Mouse (Mus musculus): ENCODE results near the gene Rbfox3. TPM values are rescaled to one million over a fixed set of nuclear protein-coding genes. Genes with fewer than 3 reads are reported as not detected.

The Rbfox3 gene
- polyA plus RNA-seq, 1 experiment from 2014 or later: 0.06 TPM

DNA sequence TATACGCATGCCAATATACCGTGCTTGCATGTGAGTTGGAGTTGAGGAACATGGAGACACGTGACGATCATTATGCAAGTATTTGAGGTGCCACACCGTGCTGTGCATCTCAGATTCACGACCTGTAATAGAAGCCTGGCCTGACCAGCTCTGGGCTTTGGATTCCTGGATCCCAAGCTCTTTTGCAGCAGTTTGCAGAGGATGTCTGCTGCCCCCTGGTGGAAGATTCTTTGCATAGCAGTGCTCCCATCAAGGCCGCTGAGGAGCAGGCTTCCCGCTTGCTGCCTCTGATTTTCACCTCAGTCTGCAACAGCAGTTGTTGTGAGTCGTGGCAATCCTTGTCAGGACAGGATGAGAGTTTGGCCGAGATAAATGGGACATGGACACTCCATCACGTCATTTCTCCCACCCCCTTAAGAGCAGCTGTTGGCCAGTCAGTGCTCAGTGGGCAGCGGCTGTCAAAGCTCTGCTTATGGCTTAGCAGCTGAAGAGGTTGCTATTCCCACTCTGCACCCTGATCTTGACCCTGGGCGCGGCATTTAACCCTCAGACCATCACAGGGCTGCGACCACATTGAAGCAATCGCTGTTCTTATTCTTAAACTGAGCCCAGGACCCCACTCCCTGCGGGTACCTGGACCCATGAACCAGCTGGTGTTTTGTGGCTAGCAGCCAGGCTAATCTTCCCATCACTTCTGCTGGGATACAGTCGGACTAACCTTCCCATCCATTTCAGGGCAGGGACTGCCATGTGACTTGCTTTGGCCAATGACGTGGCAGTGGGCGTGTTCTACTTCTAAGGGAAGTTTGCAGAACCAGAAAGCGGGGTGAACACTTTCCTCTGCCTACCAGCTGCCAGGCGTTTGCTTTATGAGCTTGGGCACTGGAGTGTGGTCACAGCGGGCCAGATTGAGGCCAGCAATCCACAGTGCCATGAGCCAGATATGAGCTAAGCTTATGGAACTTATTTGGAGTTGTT lies 172.3 kb downstream of the Rbfox3 start:
- H3K27me3 ChIP-seq: peaks cover 60% of the 10 kb centered on the region
- H3K36me3 ChIP-seq: no peaks in the 10 kb centered on the region
- H3K4me2 ChIP-seq: no peak overlapping the region
- H3K4me3 ChIP-seq: no peak overlapping the region
- no peak for ATAC-seq (replicated peaks; ENCODE audit: insufficient number of reproducible peaks, insufficient read depth, low FRiP score, low read depth)
- H3K9me3 ChIP-seq (replicated peaks): no peaks in the 10 kb centered on the region
- no peak overlapping the region for H3K27ac ChIP-seq
- 9% methylated on average over 23 of the region's 23 CpGs for WGBS
- H3K9ac ChIP-seq: no peak overlapping the region
- H3K4me1 ChIP-seq (replicated peaks): 0 out of 2 replicates have a peak, but pooled peaks cover 3% of the 10 kb centered on the region

GRCm38 (mm10) chr11:118738323-118738722 lies 173.1 kb downstream of the Rbfox3 start:
- WGBS: 35% methylated on average over 7 of the region's 7 CpGs
- peaks cover 52% of the 10 kb centered on the region for H3K27me3 ChIP-seq
- H3K4me3 ChIP-seq: no peak overlapping the region
- H3K4me2 ChIP-seq: no peak overlapping the region
- H3K27ac ChIP-seq: no peak overlapping the region
- H3K9me3 ChIP-seq (replicated peaks): no peaks in the 10 kb centered on the region
- ATAC-seq (replicated peaks; ENCODE audit: insufficient number of reproducible peaks, insufficient read depth, low FRiP score, low read depth): no peak
- 0 out of 2 replicates have a peak, but pooled peaks cover 3% of the 10 kb centered on the region for H3K4me1 ChIP-seq (replicated peaks)
- H3K36me3 ChIP-seq: no peaks in the 10 kb centered on the region
- H3K9ac ChIP-seq: no peak overlapping the region

GRCm38 (mm10) chr11:118737821-118738220 lies 173.6 kb downstream of the Rbfox3 start:
- 64% methylated on average over 3 of the region's 3 CpGs for WGBS
- no peak for ATAC-seq (replicated peaks; ENCODE audit: insufficient number of reproducible peaks, insufficient read depth, low FRiP score, low read depth)
- Histone ChIP-seq H3K4me3 (no peak overlapping the region), H3K9me3 (replicated peaks) (no peaks in the 10 kb centered on the region), H3K36me3 (no peaks in the 10 kb centered on the region), H3K4me2 (no peak overlapping the region), H3K27ac (no peak overlapping the region), H3K27me3 (peaks cover 47% of the 10 kb centered on the region), H3K9ac (no peak overlapping the region), H3K4me1 (replicated peaks) (0 out of 2 replicates have a peak, but pooled peaks cover 3% of the 10 kb centered on the region)

DNA sequence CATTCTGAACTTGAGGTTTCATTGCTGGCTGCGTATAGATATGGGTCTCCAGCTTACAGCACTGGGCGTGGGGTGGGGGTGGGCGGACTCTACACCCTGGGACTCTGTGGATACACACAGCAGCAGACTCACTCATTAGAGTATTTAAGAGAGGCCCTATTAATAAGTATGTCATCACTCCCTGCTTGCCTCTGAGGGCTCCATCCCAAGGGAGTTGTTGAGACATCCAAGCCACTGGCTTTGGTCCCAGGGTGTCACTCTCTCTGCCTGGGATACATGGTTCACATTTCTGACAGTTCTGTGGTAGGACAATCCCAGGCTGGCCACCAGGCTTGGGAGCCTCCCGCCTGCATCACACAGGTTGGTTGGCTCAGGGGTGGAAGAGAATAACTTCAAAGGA lies 174.4 kb downstream of the Rbfox3 start:
- no peak for ATAC-seq (replicated peaks; ENCODE audit: insufficient number of reproducible peaks, insufficient read depth, low FRiP score, low read depth)
- WGBS: 61% methylated on average over 4 of the region's 4 CpGs
- H3K27me3 ChIP-seq: peaks cover 43% of the 10 kb centered on the region

DNA sequence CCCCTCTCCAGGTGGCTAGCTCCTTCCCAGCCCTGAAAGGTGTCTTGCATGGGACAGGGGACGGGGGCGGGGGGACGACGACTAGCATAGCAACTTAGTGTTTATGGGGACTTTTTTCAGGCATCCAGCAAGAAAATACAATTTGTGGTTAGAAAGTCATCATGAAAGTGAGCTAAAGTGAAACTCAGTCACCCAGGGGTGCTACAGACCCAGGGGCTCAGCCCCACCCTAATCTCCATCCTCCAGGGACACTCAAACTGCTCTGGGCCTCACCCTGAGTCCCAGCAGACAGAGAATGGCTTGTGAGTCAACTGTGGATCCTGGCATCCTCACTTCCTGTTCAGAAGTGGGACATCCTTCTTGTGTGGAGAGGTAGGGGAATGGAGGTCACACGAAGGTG lies 179.7 kb downstream of the Rbfox3 start:
- Histone ChIP-seq H3K27me3 (peaks cover 11% of the 10 kb centered on the region), H3K9me3 (replicated peaks) (no peaks in the 10 kb centered on the region), H3K4me3 (no peak overlapping the region), H3K4me1 (replicated peaks) (peaks cover 15% of the 10 kb centered on the region), H3K9ac (no peak overlapping the region), H3K27ac (no peak overlapping the region), H3K36me3 (no peaks in the 10 kb centered on the region), H3K4me2 (no peak overlapping the region)
- no peak for ATAC-seq (replicated peaks; ENCODE audit: insufficient number of reproducible peaks, insufficient read depth, low FRiP score, low read depth)
- WGBS: 77% methylated on average over 5 of the region's 5 CpGs

More for the DNA sequence above, 174.4 kb downstream of the Rbfox3 start:
- 0 out of 2 replicates have a peak, but pooled peaks cover 3% of the 10 kb centered on the region for H3K4me1 ChIP-seq (replicated peaks)
- H3K9me3 ChIP-seq (replicated peaks): no peaks in the 10 kb centered on the region
- H3K27ac ChIP-seq: no peak overlapping the region
- no peak overlapping the region for H3K4me2 ChIP-seq
- H3K9ac ChIP-seq: no peak overlapping the region
- H3K36me3 ChIP-seq: no peaks in the 10 kb centered on the region
- H3K4me3 ChIP-seq: no peak overlapping the region

DNA sequence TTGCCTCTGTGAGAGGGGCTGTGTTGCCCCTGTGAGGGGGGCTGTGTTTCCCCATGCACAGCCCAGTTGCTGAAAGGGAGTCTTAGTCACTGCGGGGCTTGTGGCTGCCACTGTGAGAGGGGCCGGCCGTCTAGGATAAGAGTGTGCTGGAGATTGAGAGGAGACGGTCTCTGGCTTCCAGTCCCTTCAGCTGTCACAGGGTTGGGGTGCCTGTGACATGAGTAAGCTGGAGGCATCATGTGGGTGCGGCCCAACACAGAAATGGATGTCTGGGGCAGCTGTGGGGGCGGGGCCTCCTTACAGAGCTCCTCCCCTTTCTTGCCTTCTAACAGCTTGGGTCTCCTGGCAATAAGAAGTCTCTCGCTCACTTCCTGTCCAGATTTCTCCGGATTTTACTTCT lies 182.0 kb downstream of the Rbfox3 start:
- Histone ChIP-seq H3K36me3 (no peaks in the 10 kb centered on the region), H3K27me3 (0 out of 2 replicates have a peak, but pooled peaks cover 2% of the 10 kb centered on the region), H3K4me3 (no peak overlapping the region), H3K27ac (no peak overlapping the region), H3K9ac (no peak overlapping the region), H3K9me3 (replicated peaks) (no peaks in the 10 kb centered on the region), H3K4me2 (no peak overlapping the region), H3K4me1 (replicated peaks) (peaks cover 12% of the 10 kb centered on the region)
- 16% methylated on average over 8 of the region's 8 CpGs for WGBS
- ATAC-seq (replicated peaks; ENCODE audit: insufficient number of reproducible peaks, insufficient read depth, low FRiP score, low read depth): peak; percentile 36; the same call in 1 of the 2 replicates

GRCm38 (mm10) chr11:118728797-118729196 lies 182.6 kb downstream of the Rbfox3 start:
- no peaks in the 10 kb centered on the region for H3K27me3 ChIP-seq
- ATAC-seq (replicated peaks; ENCODE audit: insufficient number of reproducible peaks, insufficient read depth, low FRiP score, low read depth): no peak
- no peaks in the 10 kb centered on the region for H3K9me3 ChIP-seq (replicated peaks)
- no peak overlapping the region for H3K4me3 ChIP-seq
- no peak overlapping the region for H3K27ac ChIP-seq
- peaks cover 12% of the 10 kb centered on the region for H3K4me1 ChIP-seq (replicated peaks)
- no peak overlapping the region for H3K9ac ChIP-seq
- no peaks in the 10 kb centered on the region for H3K36me3 ChIP-seq
- no peak overlapping the region for H3K4me2 ChIP-seq
- 52% methylated on average over 12 of the region's 12 CpGs for WGBS

DNA sequence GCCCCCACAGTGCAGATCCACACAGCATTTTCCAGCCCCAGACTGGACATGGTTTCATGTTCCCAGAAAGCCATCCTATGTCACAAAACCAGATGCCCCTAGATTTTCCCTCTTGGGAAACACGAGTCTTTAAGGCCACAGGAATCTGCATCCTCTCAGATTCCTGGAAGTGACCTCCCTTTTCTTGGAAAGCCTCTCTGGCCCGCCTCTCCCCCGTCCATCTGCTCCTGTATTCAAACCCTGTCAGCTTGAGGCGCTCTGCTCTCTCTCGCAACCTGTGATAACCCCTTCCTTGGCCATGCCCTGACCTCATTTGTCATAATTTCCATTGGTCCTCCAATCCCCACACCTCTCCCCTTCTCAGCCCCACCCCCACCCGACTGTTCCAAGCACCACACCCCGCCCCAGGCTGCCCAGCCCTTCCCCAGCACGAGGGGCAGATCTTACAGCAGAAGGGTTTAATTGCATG lies 183.3 kb downstream of the Rbfox3 start:
- no peak for ATAC-seq (replicated peaks; ENCODE audit: insufficient number of reproducible peaks, insufficient read depth, low FRiP score, low read depth)
- H3K36me3 ChIP-seq: no peaks in the 10 kb centered on the region
- H3K27ac ChIP-seq: no peak overlapping the region
- WGBS: 23% methylated on average over 8 of the region's 8 CpGs
- H3K27me3 ChIP-seq: no peaks in the 10 kb centered on the region
- no peaks in the 10 kb centered on the region for H3K9me3 ChIP-seq (replicated peaks)
- H3K4me3 ChIP-seq: no peak overlapping the region
- no peak overlapping the region for H3K9ac ChIP-seq
- peaks cover 12% of the 10 kb centered on the region for H3K4me1 ChIP-seq (replicated peaks)
- H3K4me2 ChIP-seq: no peak overlapping the region

DNA sequence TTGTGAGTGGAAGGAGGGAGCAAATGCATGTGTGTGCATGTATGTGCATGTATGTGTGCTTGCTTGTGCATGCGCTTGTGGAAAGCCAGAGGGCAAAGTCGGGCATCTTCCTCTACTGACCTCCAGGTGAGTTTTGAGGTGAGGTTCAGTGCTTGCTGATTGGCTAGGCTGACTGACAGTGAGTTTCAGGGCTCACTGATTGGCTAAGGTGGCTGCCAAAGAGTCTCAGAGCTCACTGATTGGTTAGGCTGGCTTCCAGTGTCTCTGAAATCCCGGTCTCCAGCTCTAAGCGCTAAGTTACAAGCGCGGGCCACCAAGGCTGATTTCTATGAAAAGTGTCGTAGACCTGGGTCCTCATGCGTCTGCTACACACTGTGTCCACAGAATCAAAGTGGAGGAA lies 185.0 kb downstream of the Rbfox3 start:
- Histone ChIP-seq H3K4me2 (no peak overlapping the region), H3K27ac (no peak overlapping the region), H3K36me3 (no peaks in the 10 kb centered on the region), H3K4me3 (no peak overlapping the region), H3K4me1 (replicated peaks) (peaks cover 12% of the 10 kb centered on the region), H3K27me3 (no peaks in the 10 kb centered on the region; the same call in 1 of the 2 replicates), H3K9ac (no peak overlapping the region), H3K9me3 (replicated peaks) (no peaks in the 10 kb centered on the region)
- WGBS: 84% methylated on average over 8 of the region's 8 CpGs
- no peak for ATAC-seq (replicated peaks; ENCODE audit: insufficient number of reproducible peaks, insufficient read depth, low FRiP score, low read depth)

DNA sequence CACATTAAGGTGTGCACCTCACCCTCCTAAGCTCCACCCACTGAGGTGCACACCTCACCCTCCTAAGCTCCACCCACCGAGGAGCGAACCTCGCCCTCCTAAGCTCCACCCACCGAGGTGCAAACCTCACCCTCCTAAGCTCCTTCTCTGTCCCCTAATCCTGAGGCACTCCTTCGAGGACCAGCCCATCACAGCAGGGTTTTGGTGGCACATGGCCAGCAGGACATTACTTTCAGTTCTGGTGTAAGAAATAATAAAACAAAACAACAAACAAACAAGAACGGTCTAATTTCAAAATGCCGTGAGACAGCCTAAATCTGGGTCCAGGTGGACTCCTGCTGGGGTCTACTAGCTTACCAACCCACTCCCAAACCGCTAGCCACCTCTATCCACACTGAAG lies 187.0 kb downstream of the Rbfox3 start:
- no peak overlapping the region for H3K9ac ChIP-seq
- no peaks in the 10 kb centered on the region; the same call in 1 of the 2 replicates for H3K27me3 ChIP-seq
- 78% methylated on average over 8 of the region's 8 CpGs for WGBS
- H3K9me3 ChIP-seq (replicated peaks): no peaks in the 10 kb centered on the region
- peaks cover 12% of the 10 kb centered on the region for H3K4me1 ChIP-seq (replicated peaks)
- H3K27ac ChIP-seq: no peak overlapping the region
- ATAC-seq (replicated peaks; ENCODE audit: insufficient number of reproducible peaks, insufficient read depth, low FRiP score, low read depth): no peak
- no peak overlapping the region for H3K4me2 ChIP-seq
- H3K36me3 ChIP-seq: no peaks in the 10 kb centered on the region
- H3K4me3 ChIP-seq: no peak overlapping the region

DNA sequence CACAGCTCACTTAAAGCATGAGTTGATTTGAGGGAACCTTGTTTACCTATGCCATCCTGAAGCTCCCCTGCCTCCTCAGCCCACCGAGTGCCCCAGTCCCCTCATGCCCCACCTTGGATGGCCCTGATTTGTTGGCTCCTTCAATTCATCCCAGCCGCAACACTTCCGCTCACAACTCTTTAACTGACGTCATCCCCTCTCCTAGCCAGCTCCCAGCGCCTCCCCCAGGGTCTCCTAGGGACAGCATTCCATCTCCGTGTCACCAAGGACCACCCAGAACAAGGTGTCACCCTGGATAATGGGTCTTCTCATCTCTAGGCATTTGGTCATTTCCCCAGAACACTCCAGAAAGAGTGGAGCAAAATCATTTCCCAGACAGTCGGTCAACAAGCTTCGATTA lies 188.2 kb downstream of the Rbfox3 start:
- 62% methylated on average over 8 of the region's 8 CpGs for WGBS
- no peaks in the 10 kb centered on the region; the same call in 1 of the 2 replicates for H3K27me3 ChIP-seq
- no peak overlapping the region for H3K27ac ChIP-seq
- no peak for ATAC-seq (replicated peaks; ENCODE audit: insufficient number of reproducible peaks, insufficient read depth, low FRiP score, low read depth)
- H3K36me3 ChIP-seq: no peaks in the 10 kb centered on the region
- H3K9me3 ChIP-seq (replicated peaks): no peaks in the 10 kb centered on the region
- no peak overlapping the region for H3K4me2 ChIP-seq
- peaks cover 5% of the 10 kb centered on the region; the same call in 1 of the 2 replicates for H3K4me1 ChIP-seq (replicated peaks)
- H3K4me3 ChIP-seq: no peak overlapping the region
- H3K9ac ChIP-seq: no peak overlapping the region
